Mouse (Mus musculus) urinary bladder, postnatal 36 days (tissue): ENCODE results near the gene Gpatch2l.

Experiments
- DNase-seq, 2 experiments: peaks; one replicate each; pipeline ENCODE4 v3.0.0; 2022; ENCODE audit warnings: low spot score in 2 of 2, mixed read lengths in 1 of 2

Gene Gpatch2l

GRCm38 (mm10) chr12:86276895-86277294 is 35.2 kb downstream of the Gpatch2l start:
- no peak for DNase-seq

- no peak for DNase-seq
These were observed 38.3 kb downstream of the Gpatch2l start for GRCm38 (mm10) chr12:86280000-86280399.

GRCm38 (mm10) chr12:86285704-86286103 is 44.0 kb downstream of the Gpatch2l start:
- no peak for DNase-seq

GRCm38 (mm10) chr12:86297450-86297849 is 55.8 kb downstream of the Gpatch2l start:
- DNase-seq, result no peak

- no peak for DNase-seq
These were observed 61.3 kb downstream of the Gpatch2l start for GRCm38 (mm10) chr12:86302973-86303372.

- DNase-seq, result no peak
These were observed 63.4 kb downstream of the Gpatch2l start for GRCm38 (mm10) chr12:86305045-86305444.

- peak in 1 of 2 experiments; percentile 3 for DNase-seq
These were observed 64.1 kb downstream of the Gpatch2l start for GRCm38 (mm10) chr12:86305635-86306243.

GRCm38 (mm10) chr12:86309474-86309873 is 67.8 kb downstream of the Gpatch2l start:
- no peak for DNase-seq

- DNase-seq, result no peak
These were observed 68.2 kb downstream of the Gpatch2l start for GRCm38 (mm10) chr12:86309902-86310301.

- DNase-seq, result no peak
These were observed 79.0 kb downstream of the Gpatch2l start for GRCm38 (mm10) chr12:86320629-86321028.

GRCm38 (mm10) chr12:86324297-86324696 is 82.6 kb downstream of the Gpatch2l start:
- no peak for DNase-seq

- DNase-seq, result no peak
These were observed 88.2 kb downstream of the Gpatch2l start for GRCm38 (mm10) chr12:86329813-86330212.

- DNase-seq, result no peak
These were observed 89.0 kb downstream of the Gpatch2l start for GRCm38 (mm10) chr12:86330684-86331083.

GRCm38 (mm10) chr12:86331248-86331647 is 89.6 kb downstream of the Gpatch2l start:
- DNase-seq, result no peak

- no peak for DNase-seq
These were observed 94.6 kb downstream of the Gpatch2l start for GRCm38 (mm10) chr12:86336209-86336608.

- no peak for DNase-seq
These were observed 95.2 kb downstream of the Gpatch2l start for GRCm38 (mm10) chr12:86336887-86337286.
